Mouse (Mus musculus) liver, embryonic 16.5 days (tissue): ENCODE measurements around the gene Kifc5b. TPM values are rescaled to one million over a fixed set of nuclear protein-coding genes. Genes with fewer than 3 reads are reported as not detected.

Experiments used
- ATAC-seq: fragments of 200-750 bp; cut with Nextera tagmentation; 2 replicates; pipeline ENCODE4 v1.8.0; 2017; ENCODE audit warnings: low read depth, mild to moderate bottlenecking, moderate number of reproducible peaks, moderate library complexity
- H3K27ac ChIP-seq: fragments of 300-500 bp; sonication (generic); 2 replicates; pipeline ENCODE4 v1.5.1; 2014; ENCODE audit warnings: mild to moderate bottlenecking, low read length
- H3K27me3 ChIP-seq: fragments of 300-500 bp; sonication (generic); 2 replicates; pipeline ENCODE4 v1.6.1; 2014; ENCODE audit warnings: low read depth, low read length, mixed read lengths; ENCODE audit not compliant: control insufficient read depth, insufficient read depth
- H3K36me3 ChIP-seq: fragments of 300-500 bp; sonication (generic); 2 replicates; pipeline ENCODE4 v1.6.1; 2014; ENCODE audit warnings: mild to moderate bottlenecking; ENCODE audit not compliant: control insufficient read depth, insufficient read depth
- H3K4me1 ChIP-seq: fragments of 300-500 bp; sonication (generic); 2 replicates; pipeline ENCODE4 v1.6.1; 2014; ENCODE audit warnings: low read depth, low read length, mixed read lengths; ENCODE audit not compliant: control insufficient read depth
- H3K4me2 ChIP-seq: fragments of 300-500 bp; sonication (generic); 2 replicates; pipeline ENCODE4 v1.6.1; 2014; ENCODE audit warnings: low read depth, low read length, mixed read lengths
- H3K4me3 ChIP-seq: fragments of 300-500 bp; sonication (generic); 2 replicates; pipeline ENCODE4 v1.5.1; 2014; ENCODE audit warnings: low read depth, mild to moderate bottlenecking, low read length
- H3K9ac ChIP-seq: fragments of 300-500 bp; sonication (generic); 2 replicates; pipeline ENCODE4 v1.6.1; 2014; ENCODE audit warnings: low read depth, low read length
- H3K9me3 ChIP-seq: fragments of 300-500 bp; sonication (generic); replicated peaks from 2 replicates; pipeline ENCODE4 v1.6.1; 2016; ENCODE audit warnings: low read length; ENCODE audit not compliant: control insufficient read depth
- WGBS: fragments of 180-500 bp; shearing (Covaris S2); extraction: QIAGEN DNeasy Blood & Tissue Kit; methylation state at CpG from one replicate; pipeline ENCODE4 v1.1.7; 2014; ENCODE audit not compliant: insufficient replicate concordance; 5-methylcytosine and 5-hydroxymethylcytosine counted together
- microRNA-seq: library from miRNA; unstranded; fragments of <30 nt; microRNA quantifications from one replicate; pipeline ENCODE4, GENCODE M21; 2016
- polyA plus RNA-seq: library from polyadenylated mRNA; unstranded; fragments of >200 nt; fragmentation: Nextera tagmentation; extraction: Ambion mirVana; gene quantifications from 2 replicates; pipeline ENCODE4 v1.2.1, GENCODE M21; 2015

The Kifc5b gene
- polyA plus RNA-seq, 1 experiment from 2014 or later = 5.3 TPM

DNA sequence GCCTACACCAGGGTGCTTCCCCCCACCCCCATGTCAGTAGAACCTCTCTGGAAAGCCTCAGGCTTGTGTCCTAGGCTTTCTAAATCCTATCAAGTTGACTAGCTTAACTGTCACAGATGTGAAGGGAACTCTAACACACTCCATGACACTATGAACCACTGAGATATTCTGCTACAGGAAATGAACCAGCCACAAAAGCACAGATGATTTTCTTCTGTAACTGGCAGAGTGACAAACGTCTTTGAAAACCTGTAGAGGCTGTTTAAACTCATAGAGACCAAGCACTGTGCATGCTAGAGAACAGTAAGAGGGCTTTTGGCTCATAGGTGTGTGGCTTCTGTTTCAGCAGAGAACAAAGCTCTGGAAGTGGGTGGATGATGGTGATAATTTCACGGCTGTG lies 64.2 kb downstream of the Kifc5b start:
- no peak for ATAC-seq
- H3K4me3 ChIP-seq = no peak overlapping the region
- no peaks in the 10 kb centered on the region for H3K27me3 ChIP-seq
- WGBS = 14% methylated on average over 2 of the region's 2 CpGs
- H3K27ac ChIP-seq = no peak overlapping the region
- no peak overlapping the region for H3K9ac ChIP-seq
- peaks cover 7% of the 10 kb centered on the region for H3K36me3 ChIP-seq
- no peaks in the 10 kb centered on the region for H3K4me1 ChIP-seq
- no peaks in the 10 kb centered on the region for H3K9me3 ChIP-seq
- no peak overlapping the region for H3K4me2 ChIP-seq

Small RNA genes within 50 kb of the gene (microRNA-seq; reads per million reads assigned to microRNA genes)
- gene Gm27775 (not detected), gene Mir3083 (not detected), gene Mir6968 (not detected)

Other genes with a start within 250 kb of the Kifc5b start
- gene Crebrf, start 201.4 kb upstream of the Kifc5b start, polyA plus RNA-seq = 4.0 and 5.9 TPM in 2 replicates
- gene Bnip1, start 136.0 kb upstream of the Kifc5b start, polyA plus RNA-seq = 20.1 and 21.4 TPM in 2 replicates
- not detected in 2 replicates for gene Nkx2-5, start 72.1 kb upstream of the Kifc5b start, polyA plus RNA-seq
- gene Phf1, start 16.0 kb downstream of the Kifc5b start, polyA plus RNA-seq = 2.1 and 2.6 TPM in 2 replicates
- gene Cuta, start 22.5 kb downstream of the Kifc5b start, polyA plus RNA-seq = 73.9 and 80.2 TPM in 2 replicates
- gene Syngap1, start 24.2 kb downstream of the Kifc5b start, polyA plus RNA-seq = 0.21 and 0.33 TPM in 2 replicates
- 5.0 and 5.5 TPM in 2 replicates for gene Zbtb9, start 56.1 kb downstream of the Kifc5b start, polyA plus RNA-seq
- gene Bak1, start 111.9 kb downstream of the Kifc5b start, polyA plus RNA-seq = 2.3 and 2.6 TPM in 2 replicates
- 0.90 and 1.1 TPM in 2 replicates for gene Itpr3, start 140.2 kb downstream of the Kifc5b start, polyA plus RNA-seq
- 130 and 141 TPM in 2 replicates for gene Uqcc2, start 216.8 kb downstream of the Kifc5b start, polyA plus RNA-seq